Mouse (Mus musculus) hindbrain, embryonic 11.5 days (tissue): ENCODE results near the gene Sprr1b. TPM values are rescaled to one million over a fixed set of nuclear protein-coding genes. Genes with fewer than 3 reads are reported as not detected.

ENCODE experiments used
- ATAC-seq: fragments of 200-750 bp; cut with Nextera tagmentation; 2 replicates; pipeline ENCODE4 v1.8.0; 2017; ENCODE audit warnings: mild to moderate bottlenecking, moderate TSS enrichment, moderate library complexity; ENCODE audit not compliant: low FRiP score
- DNase-seq: peaks from one replicate; pipeline ENCODE4 v3.0.0-alpha.2; 2015; ENCODE audit warnings: low spot score
- H3K27ac ChIP-seq: fragments of 300-500 bp; sonication (generic); 2 replicates; pipeline ENCODE4 v1.5.1; 2014; ENCODE audit warnings: mild to moderate bottlenecking, low read depth, low read length
- H3K27me3 ChIP-seq: fragments of 300-500 bp; sonication (generic); 2 replicates; pipeline ENCODE4 v1.6.1; 2014; ENCODE audit warnings: mild to moderate bottlenecking, low read length, moderate library complexity, mixed read lengths; ENCODE audit not compliant: control insufficient read depth, insufficient read depth
- H3K36me3 ChIP-seq: fragments of 300-500 bp; sonication (generic); 2 replicates; pipeline ENCODE4 v1.6.1; 2014; ENCODE audit warnings: mild to moderate bottlenecking, low read length, moderate library complexity, mixed read lengths; ENCODE audit not compliant: control insufficient read depth, insufficient read depth
- H3K4me1 ChIP-seq: fragments of 300-500 bp; sonication (generic); replicated peaks from 2 replicates; pipeline ENCODE4 v1.6.1; 2014; ENCODE audit warnings: low read length, mixed read lengths; ENCODE audit not compliant: control insufficient read depth, insufficient read depth
- H3K4me2 ChIP-seq: fragments of 300-500 bp; sonication (generic); replicated peaks from 2 replicates; pipeline ENCODE4 v1.6.1; 2014; ENCODE audit warnings: mild to moderate bottlenecking, low read depth, low read length
- H3K4me3 ChIP-seq: fragments of 300-500 bp; sonication (generic); 2 replicates; pipeline ENCODE4 v1.5.1; 2014; ENCODE audit warnings: low read depth, low read length
- H3K9ac ChIP-seq: fragments of 300-500 bp; sonication (generic); 2 replicates; pipeline ENCODE4 v1.6.1; 2014; ENCODE audit warnings: low read depth, low read length
- H3K9me3 ChIP-seq: fragments of 300-500 bp; sonication (generic); 2 replicates; pipeline ENCODE4 v1.6.1; 2016; ENCODE audit warnings: low read length; ENCODE audit not compliant: control insufficient read depth
- whole genome bisulfite sequencing: fragments of 180-500 bp; shearing (Covaris S2); extraction: QIAGEN DNeasy Blood & Tissue Kit; methylation state at CpG from one replicate; pipeline ENCODE4 v1.1.7; 2014; 5-methylcytosine and 5-hydroxymethylcytosine counted together
- polyA plus RNA-seq: library from polyadenylated mRNA; unstranded; fragments of >200 nt; fragmentation: Nextera tagmentation; extraction: Ambion mirVana; gene quantifications from 2 replicates; pipeline ENCODE4 v1.2.1, GENCODE M21; 2014

Sprr1b gene
- polyA plus RNA-seq, 1 experiment from 2014 or later = not detected

DNA sequence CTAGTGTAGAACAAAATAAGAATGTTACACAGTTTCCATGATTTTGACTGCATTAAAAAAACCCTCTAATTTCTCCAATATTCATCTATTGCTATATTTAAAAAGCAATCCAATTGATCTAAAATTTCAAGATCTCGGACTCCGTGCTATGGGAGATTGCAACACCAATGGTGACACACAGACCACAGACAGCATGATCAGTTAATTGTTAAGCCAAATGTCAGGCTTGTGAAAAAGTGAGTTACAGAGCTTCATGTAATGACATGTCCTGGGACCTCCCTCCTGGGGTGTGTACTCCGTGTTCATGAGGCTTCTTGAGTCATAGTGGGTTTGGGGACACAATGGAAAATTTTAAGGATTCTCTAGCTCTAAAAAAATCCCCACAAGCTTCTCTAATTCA, 1.6 kb upstream of the Sprr1b start:
- no peaks in the 10 kb centered on the region for H3K4me1 ChIP-seq
- 90% methylated on average over 3 of the region's 3 CpGs for whole genome bisulfite sequencing
- no peaks in the 10 kb centered on the region for H3K36me3 ChIP-seq
- H3K4me3 ChIP-seq = no peak overlapping the region
- DNase-seq (no peak), ATAC-seq (no peak)
- H3K4me2 ChIP-seq = no peak overlapping the region
- H3K27ac ChIP-seq = no peak overlapping the region
- no peak overlapping the region for H3K9ac ChIP-seq
- no peaks in the 10 kb centered on the region for H3K27me3 ChIP-seq
- H3K9me3 ChIP-seq = no peaks in the 10 kb centered on the region

- no peak within 1 kb of the TSS for H3K27ac ChIP-seq
- no peaks in the 10 kb centered on the region for H3K4me1 ChIP-seq
- 93% methylated on average over 2 of the region's 2 CpGs for WGBS
- no peaks in the 10 kb centered on the region for H3K9me3 ChIP-seq
- H3K4me3 ChIP-seq = no peak within 1 kb of the TSS
- H3K27me3 ChIP-seq = no peaks in the 10 kb centered on the region
- DNase-seq = no peak
- no peak within 1 kb of the TSS for H3K9ac ChIP-seq
- ATAC-seq = no peak
- no peak within 1 kb of the TSS for H3K4me2 ChIP-seq
- H3K36me3 ChIP-seq = no peaks in the 10 kb centered on the region
Observed at GRCm38 (mm10) chr3:92432282-92432681, 6.3 kb downstream of the Sprr1b start, which contains the start of gene Sprr2k. Sprr2k (plus strand) TSS chr3:92432582.

- Histone ChIP-seq H3K9ac (no peak within 1 kb of the TSS), H3K4me1 (no peaks in the 10 kb centered on the region), H3K4me3 (no peak within 1 kb of the TSS), H3K9me3 (no peaks in the 10 kb centered on the region), H3K27me3 (no peaks in the 10 kb centered on the region), H3K36me3 (no peaks in the 10 kb centered on the region), H3K4me2 (no peak within 1 kb of the TSS), H3K27ac (no peak within 1 kb of the TSS)
- WGBS = 88% methylated on average over 6 of the region's 6 CpGs
- DNase-seq (no peak), ATAC-seq (no peak)
Observed at GRCm38 (mm10) chr3:92429323-92429722, 9.3 kb downstream of the Sprr1b start, which contains the start of gene Gm9774. Gm9774 (minus strand) TSS chr3:92429423.

DNA sequence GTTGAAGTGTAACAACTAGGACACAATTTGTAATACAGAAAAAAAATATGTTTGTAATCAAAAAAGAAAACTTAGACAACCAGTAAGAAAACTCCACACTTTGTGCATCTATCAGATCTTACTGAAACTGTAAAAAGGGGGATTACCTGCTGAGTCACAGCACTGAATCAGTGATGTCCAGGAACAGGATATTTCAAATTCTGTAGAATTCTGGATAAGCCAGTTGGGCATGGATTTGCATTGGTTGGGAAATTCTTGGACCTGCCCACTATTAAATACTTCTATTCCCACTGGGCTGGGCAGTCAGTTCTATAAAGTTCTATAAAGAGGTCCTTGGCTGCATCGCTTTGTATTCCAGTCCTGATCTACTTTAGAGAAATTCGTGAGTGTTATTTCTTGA, 20.8 kb downstream of the Sprr1b start, which contains the start of gene Sprr2j-ps:
Gene Sprr2j-ps, plus strand, starts transcription at position 301 of the 400 bp plus-strand sequence.
- no peak for DNase-seq
- Histone ChIP-seq H3K4me2 (no peak within 1 kb of the TSS), H3K9ac (no peak within 1 kb of the TSS), H3K36me3 (no peaks in the 10 kb centered on the region), H3K27me3 (no peaks in the 10 kb centered on the region), H3K9me3 (no peaks in the 10 kb centered on the region), H3K4me3 (no peak within 1 kb of the TSS), H3K27ac (no peak within 1 kb of the TSS), H3K4me1 (no peaks in the 10 kb centered on the region)
- ATAC-seq = no peak
- WGBS = 90% methylated on average over 2 of the region's 2 CpGs

GRCm38 (mm10) chr3:92407691-92408090, 30.9 kb downstream of the Sprr1b start, which contains the start of gene Sprr2i:
Sprr2i (plus strand) TSS chr3:92407991.
- Histone ChIP-seq H3K27me3 (no peaks in the 10 kb centered on the region), H3K4me2 (no peak within 1 kb of the TSS), H3K9me3 (no peaks in the 10 kb centered on the region), H3K4me3 (no peak within 1 kb of the TSS), H3K36me3 (no peaks in the 10 kb centered on the region), H3K27ac (no peak within 1 kb of the TSS), H3K9ac (no peak within 1 kb of the TSS), H3K4me1 (no peaks in the 10 kb centered on the region)
- no peak for DNase-seq
- no peak for ATAC-seq
- WGBS = 93% methylated on average over 2 of the region's 2 CpGs

DNA sequence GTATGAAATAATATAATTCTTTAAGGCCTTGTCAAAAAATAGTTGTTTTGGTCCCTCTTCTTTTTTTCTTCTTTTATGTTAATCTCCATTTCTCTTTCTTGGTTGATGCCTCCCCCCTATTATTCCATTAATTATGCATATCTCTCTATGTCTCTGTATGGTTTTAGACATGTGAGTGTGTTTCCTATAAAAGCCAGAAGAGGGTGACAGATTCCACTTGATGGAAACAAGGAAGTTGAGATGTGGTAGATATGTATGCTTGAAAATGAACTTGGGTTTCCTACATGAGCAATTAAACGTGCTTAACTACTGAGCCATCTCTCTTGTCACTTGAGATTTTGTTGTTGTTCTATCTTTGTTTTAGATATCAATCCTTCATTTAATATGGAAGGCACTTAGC, 44.3 kb downstream of the Sprr1b start:
- Histone ChIP-seq H3K36me3 (no peaks in the 10 kb centered on the region), H3K9me3 (no peaks in the 10 kb centered on the region), H3K27ac (no peak overlapping the region), H3K4me1 (no peaks in the 10 kb centered on the region), H3K27me3 (no peaks in the 10 kb centered on the region), H3K9ac (no peak overlapping the region), H3K4me2 (no peak overlapping the region), H3K4me3 (no peak overlapping the region)
- DNase-seq (no peak), ATAC-seq (no peak)
- WGBS = 51% methylated on average over 1 of the region's 1 CpGs

Other genes starting within 250 kb of the Sprr1b start
- gene Sprr2a1, start 223.0 kb downstream of the Sprr1b start, polyA plus RNA-seq = not detected in 2 replicates
- 0.40 and 0.50 TPM in 2 replicates for gene Sprr2a2, start 222.9 kb downstream of the Sprr1b start, polyA plus RNA-seq
- gene Sprr2a3, start 153.4 kb downstream of the Sprr1b start, polyA plus RNA-seq = not detected in 2 replicates
- 0.45 TPM in 1 of 2 replicates, not detected in the other for gene Sprr2b, start 122.2 kb downstream of the Sprr1b start, polyA plus RNA-seq
- not detected in 2 replicates for gene Sprr2d, start 99.6 kb downstream of the Sprr1b start, polyA plus RNA-seq
- gene Sprr2e, start 86.6 kb downstream of the Sprr1b start, polyA plus RNA-seq = not detected in 2 replicates
- not detected in 2 replicates for gene Sprr2f, start 73.6 kb downstream of the Sprr1b start, polyA plus RNA-seq
- gene Sprr2h, start 53.1 kb downstream of the Sprr1b start, polyA plus RNA-seq = not detected in 2 replicates
- gene Sprr2i, start 30.8 kb downstream of the Sprr1b start, polyA plus RNA-seq = not detected in 2 replicates
- gene Sprr2j-ps, start 20.7 kb downstream of the Sprr1b start, polyA plus RNA-seq = not detected in 2 replicates
- gene Gm9774, start 9.4 kb downstream of the Sprr1b start, polyA plus RNA-seq = 5.6 and 5.9 TPM in 2 replicates
- not detected in 2 replicates for gene Sprr2k, start 6.2 kb downstream of the Sprr1b start, polyA plus RNA-seq
- gene Sprr3, start 19.9 kb upstream of the Sprr1b start, polyA plus RNA-seq = not detected in 2 replicates
- gene Sprr1a, start 47.1 kb upstream of the Sprr1b start, polyA plus RNA-seq = not detected in 2 replicates
- not detected in 2 replicates for gene Sprr4, start 61.7 kb upstream of the Sprr1b start, polyA plus RNA-seq
- not detected in 2 replicates for gene 2310046K23Rik, start 95.7 kb upstream of the Sprr1b start, polyA plus RNA-seq
- gene Ivl, start 134.9 kb upstream of the Sprr1b start, polyA plus RNA-seq = not detected in 2 replicates
- not detected in 2 replicates for gene Smcp, start 150.2 kb upstream of the Sprr1b start, polyA plus RNA-seq
- gene 2210017I01Rik, start 168.7 kb upstream of the Sprr1b start, polyA plus RNA-seq = not detected in 2 replicates
- gene Lce6a, start 182.9 kb upstream of the Sprr1b start, polyA plus RNA-seq = not detected in 2 replicates
- gene Lce1a1, start 209.5 kb upstream of the Sprr1b start, polyA plus RNA-seq = not detected in 2 replicates
- gene Lce1b, start 218.1 kb upstream of the Sprr1b start, polyA plus RNA-seq = not detected in 2 replicates
- gene Lce1a2, start 231.5 kb upstream of the Sprr1b start, polyA plus RNA-seq = not detected in 2 replicates
- gene Lce1c, start 240.5 kb upstream of the Sprr1b start, polyA plus RNA-seq = not detected in 2 replicates
- not detected in 2 replicates for gene Lce1d, start 248.4 kb upstream of the Sprr1b start, polyA plus RNA-seq